Mouse (Mus musculus) spleen, adult 2 months (tissue): ENCODE data around the gene Noxa1.

Experiments
- CTCF ChIP-seq: fragments of 200-500 bp; IDR thresholded peaks from 2 replicates; pipeline ENCODE4 v1.5.1; 2011; ENCODE audit warnings: mild to moderate bottlenecking, inconsistent platforms; ENCODE audit not compliant: insufficient read depth, insufficient read length, insufficient replicate concordance; ENCODE audit errors: extremely low read depth
- POLR2A ChIP-seq: fragments of 200-500 bp; IDR thresholded peaks from 2 replicates; pipeline ENCODE4 v1.6.1; 2011; ENCODE audit warnings: low read depth, low read length, inconsistent platforms

- TF ChIP-seq CTCF: no peak
- no peak for TF ChIP-seq POLR2A
Measured at GRCm38 (mm10) chr2:25141185-25141584, 46.2 kb upstream of the Noxa1 start.
